Mouse (Mus musculus) heart, postnatal 14 days (tissue): Measurements from ENCODE around the gene Rab8a. TPM values are rescaled to one million over a fixed set of nuclear protein-coding genes. Genes with fewer than 3 reads are reported as not detected.
"Not testable (repeated sequence)": the region's sequence is repeated elsewhere in the genome, so short reads cannot be mapped to it uniquely, and the experiment has no call there.

ENCODE experiments used
- DNase-seq, 2 experiments: peaks; one replicate each; pipeline ENCODE4 v3.0.0; 2021 to 2022
- intact Hi-C: fragments of 180-260 bp; cut with DNase I; formaldehyde crosslinking; loops from one replicate; pipeline ENCODE4 v1.15.1; 2025
- long read RNA-seq, 2 experiments: library from polyadenylated mRNA; stranded (forward); transcript quantifications; one replicate each; pipeline ENCODE4 v2.0.0; 2021
- total RNA-seq, 2 experiments: library from RNA; stranded (reverse); gene quantifications; 2 replicates each; pipeline ENCODE4 v1.2.3; 2021

Rab8a gene
- 10 to 100 TPM; 28.2 to 28.6 TPM for total RNA-seq
- long read RNA-seq, experiment 1, full-length matches to known transcripts: 95 of 103 reads
- long read RNA-seq, experiment 1, partial matches to known transcripts: 6 of 103 reads
- long read RNA-seq, experiment 1, other reads (novel, unspliced or antisense): 2 of 103 reads
- long read RNA-seq, experiment 2, full-length matches to known transcripts: 69 of 75 reads
- long read RNA-seq, experiment 2, partial matches to known transcripts: 4 of 75 reads
- long read RNA-seq, experiment 2, other reads (novel, unspliced or antisense): 2 of 75 reads

DNA sequence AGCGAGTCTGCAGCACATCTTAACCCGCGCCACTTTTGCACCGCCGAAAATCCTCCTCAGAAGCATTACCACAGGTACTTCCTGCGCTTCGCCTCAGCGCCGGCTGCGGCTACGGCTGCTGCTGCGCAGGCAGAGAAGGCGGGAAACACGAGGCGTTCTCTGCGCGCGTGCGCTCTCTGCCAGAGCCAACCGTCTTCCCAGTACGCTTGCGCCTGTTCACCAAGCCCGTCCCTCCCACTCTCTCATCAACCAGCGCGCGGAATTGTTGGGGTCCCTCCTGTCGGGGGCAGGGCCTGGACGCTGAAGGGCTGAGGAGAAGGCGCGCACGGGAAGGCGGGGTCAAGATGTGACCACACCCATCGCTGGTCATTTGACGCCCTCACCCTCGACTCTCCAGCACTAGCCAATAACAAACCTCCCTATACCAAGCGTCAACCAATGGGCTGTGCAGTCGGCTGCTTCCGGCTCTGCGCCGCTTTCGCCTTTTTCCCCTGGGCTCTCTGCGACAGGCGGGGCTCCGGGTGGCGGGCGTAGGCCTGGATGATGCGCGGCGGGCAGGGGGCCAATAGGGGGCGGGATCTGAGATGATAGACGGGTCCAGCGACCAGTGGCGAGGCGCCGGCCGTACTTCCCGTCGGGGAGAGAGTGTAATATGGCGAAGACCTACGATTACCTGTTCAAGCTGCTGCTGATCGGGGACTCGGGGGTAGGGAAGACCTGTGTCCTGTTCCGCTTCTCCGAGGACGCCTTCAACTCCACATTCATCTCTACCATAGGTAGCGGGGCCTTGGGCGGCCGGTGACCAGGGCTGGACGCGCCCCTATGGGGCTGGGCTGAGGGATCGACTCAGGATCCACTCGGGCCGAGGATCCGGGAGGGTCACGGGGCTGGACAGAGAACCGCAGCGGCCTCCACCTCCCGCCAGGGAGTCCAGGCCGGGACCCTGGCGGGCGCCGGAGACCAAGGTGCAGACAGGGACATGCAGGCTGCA, at the start of gene Rab8a:
Rab8a (plus strand) TSS at position 494 of the 991 bp plus-strand sequence.
- intact Hi-C loops: no loop called here
- peak; percentile 99 to 100 for DNase-seq

GRCm38 (mm10) chr8:72112486-72112885, 48.5 kb upstream of the Rab8a start:
- DNase-seq: no peak
- intact Hi-C loops: no loop called here

GRCm38 (mm10) chr8:72115202-72115601, 45.8 kb upstream of the Rab8a start:
- intact Hi-C loops: no loop called here
- DNase-seq: no peak

DNA sequence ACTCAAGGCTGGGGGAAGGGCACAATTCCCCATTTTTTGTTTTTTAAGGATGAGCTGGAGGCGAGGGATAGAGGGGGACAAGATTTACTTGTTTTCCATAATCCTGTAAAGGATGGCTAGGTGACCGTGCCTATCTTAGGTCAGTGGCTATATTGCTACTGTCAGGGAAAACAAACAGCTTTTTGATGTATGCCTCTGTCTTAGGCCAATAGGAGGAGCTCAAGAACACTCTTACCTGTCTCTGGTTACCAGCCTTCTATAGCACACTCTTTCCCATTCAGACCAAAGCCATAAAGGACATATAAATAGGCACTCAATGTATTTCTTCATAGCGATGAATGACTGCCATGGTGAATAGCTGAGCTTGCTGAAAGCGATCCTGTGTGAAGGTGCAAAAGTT, 42.4 kb upstream of the Rab8a start:
- intact Hi-C loops: no loop called here
- no peak for DNase-seq

GRCm38 (mm10) chr8:72121486-72121885, 39.5 kb upstream of the Rab8a start:
- intact Hi-C loops, DNase-seq: not testable (repeated sequence)

DNA sequence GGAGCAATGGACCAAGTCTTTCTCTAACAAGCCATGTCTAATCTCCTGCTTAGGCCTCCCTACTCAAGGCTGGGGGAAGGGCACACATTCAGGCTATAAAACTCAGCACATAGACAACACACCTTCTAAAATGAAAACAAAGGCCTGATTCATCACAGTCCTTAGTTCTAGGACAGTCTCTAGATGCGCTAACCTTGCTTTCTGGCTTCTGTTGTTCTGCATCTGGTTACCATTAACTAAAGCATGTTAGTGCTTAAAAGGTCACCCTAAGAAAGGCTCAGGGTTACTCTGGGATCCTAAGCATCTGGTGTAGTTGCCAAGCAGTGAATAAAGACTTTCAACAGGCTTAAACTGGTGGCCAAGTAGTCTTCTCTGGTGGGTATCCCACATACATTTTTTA, 39.0 kb upstream of the Rab8a start:
- DNase-seq: no peak
- intact Hi-C loops: no loop called here

DNA sequence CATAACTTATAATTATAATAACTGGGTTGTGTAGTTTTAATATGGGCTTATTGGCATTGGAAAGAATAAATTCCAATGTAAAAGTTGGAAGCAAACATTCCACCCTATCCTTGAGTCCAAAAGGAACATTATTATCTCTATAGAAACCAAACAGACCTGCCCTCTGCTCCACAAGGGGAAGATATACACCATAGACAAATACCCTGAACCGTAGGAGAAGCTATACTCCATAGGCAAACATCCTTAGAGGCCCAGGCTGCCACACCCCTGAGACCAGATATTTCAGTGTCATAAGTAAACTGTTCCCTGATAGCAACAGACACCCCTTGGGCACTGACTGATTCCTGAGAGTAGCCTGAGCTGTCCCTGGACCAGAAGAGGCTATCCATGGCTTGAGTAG, 33.2 kb upstream of the Rab8a start:
- DNase-seq: no peak
- intact Hi-C loops: no loop called here

- intact Hi-C loops: no loop called here
- peak; percentile 30 to 35 for DNase-seq
Observed at GRCm38 (mm10) chr8:72131251-72131650, 29.7 kb upstream of the Rab8a start.

GRCm38 (mm10) chr8:72131901-72132300, 29.1 kb upstream of the Rab8a start:
- intact Hi-C loops: no loop called here

DNA sequence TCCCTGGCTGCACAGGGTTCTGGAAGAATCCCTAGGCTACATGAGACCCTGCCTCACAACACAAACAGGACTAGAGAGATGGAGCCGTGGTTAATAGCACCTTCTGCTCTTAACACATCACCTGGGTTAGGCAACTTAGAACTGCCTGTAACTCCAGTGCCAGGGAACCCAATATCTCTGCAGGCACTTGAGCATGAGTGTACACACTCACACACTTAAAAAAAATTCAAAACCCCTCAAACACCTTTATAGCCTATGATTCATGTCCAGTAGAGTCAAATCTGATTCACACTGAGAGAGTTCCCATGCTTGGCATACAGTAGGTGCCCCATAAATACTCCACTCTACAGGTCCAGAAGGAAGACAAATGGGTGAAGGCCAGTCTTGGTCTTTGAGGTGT, 28.6 kb upstream of the Rab8a start:
- intact Hi-C loops: no loop called here
- DNase-seq: no peak

More at GRCm38 (mm10) chr8:72131901-72132300, 29.1 kb upstream of the Rab8a start:
- no peak for DNase-seq

DNA sequence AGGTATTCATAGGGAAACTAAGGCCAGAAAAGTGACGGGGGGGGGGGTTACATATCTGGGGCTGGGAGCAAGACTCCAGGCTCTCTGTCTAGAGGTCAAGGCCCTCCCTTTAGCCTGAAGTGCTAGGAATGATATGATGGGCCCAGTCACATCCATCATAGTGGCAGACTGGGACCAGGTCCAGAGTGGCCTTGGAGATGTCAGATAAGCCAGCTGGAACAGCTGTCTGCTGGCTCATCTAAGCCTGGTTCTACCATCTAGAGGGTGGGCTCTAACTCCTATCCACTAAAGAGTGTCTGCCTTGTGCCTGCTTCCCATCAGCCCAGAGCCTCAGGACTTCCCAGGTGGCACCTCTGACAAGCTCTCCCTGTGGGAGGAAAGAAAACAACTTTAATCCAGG, 28.1 kb upstream of the Rab8a start:
- DNase-seq: no peak
- intact Hi-C loops: no loop called here

DNA sequence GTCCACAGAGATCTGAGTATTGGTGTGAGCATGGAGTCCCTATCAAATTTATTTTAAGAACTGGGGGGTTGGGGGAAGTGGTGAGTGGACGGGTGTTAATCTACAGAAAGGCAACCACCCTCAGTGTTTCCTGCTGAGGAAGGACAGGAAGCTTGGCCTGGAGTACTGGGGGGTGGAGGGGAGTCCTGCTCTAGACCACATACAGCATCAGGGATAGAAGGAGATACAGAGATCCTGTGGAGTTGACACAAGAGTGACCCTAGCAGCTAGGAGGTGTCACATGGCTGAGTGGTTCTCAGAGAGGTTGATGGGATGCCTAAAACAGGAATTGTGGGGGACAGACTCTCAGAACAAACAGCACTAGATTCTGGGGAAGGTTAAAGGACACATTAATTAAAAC, 27.5 kb upstream of the Rab8a start:
- DNase-seq: no peak
- intact Hi-C loops: no loop called here

DNA sequence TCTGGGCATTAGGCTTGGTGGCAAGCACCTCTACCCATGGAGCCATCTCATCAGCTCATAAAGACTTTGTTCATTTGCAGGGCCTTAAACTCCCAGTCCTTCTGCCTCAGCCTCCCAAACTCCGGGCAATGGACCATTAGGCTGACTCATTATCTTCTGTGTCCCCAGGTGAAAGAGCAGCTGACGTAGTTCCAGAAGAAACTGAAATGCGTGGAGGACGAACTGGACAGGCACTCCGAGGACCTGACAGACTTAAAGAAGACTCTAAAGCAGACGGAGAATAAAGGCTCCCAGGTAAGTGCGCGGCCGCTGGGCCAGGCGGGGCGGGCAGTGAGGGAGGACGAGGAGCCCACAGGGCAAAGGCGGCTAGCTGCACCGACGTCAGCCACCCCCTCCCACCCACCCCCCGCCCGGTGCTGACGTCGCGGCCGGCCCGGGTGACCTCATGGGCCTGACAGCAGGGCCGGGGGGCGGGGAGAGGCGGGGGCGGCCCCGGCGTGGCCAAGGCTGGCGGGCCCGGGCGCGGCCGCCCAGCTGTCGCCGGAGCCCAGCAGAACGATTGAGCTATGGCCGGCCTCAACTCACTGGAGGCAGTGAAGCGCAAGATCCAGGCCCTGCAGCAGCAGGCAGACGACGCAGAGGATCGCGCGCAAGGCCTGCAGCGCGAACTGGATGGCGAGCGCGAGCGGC, 26.1 kb upstream of the Rab8a start, which contains the start of gene Tpm4:
Tpm4 (plus strand) TSS at position 220 of the 690 bp plus-strand sequence.
- intact Hi-C loops: no loop called here

DNA sequence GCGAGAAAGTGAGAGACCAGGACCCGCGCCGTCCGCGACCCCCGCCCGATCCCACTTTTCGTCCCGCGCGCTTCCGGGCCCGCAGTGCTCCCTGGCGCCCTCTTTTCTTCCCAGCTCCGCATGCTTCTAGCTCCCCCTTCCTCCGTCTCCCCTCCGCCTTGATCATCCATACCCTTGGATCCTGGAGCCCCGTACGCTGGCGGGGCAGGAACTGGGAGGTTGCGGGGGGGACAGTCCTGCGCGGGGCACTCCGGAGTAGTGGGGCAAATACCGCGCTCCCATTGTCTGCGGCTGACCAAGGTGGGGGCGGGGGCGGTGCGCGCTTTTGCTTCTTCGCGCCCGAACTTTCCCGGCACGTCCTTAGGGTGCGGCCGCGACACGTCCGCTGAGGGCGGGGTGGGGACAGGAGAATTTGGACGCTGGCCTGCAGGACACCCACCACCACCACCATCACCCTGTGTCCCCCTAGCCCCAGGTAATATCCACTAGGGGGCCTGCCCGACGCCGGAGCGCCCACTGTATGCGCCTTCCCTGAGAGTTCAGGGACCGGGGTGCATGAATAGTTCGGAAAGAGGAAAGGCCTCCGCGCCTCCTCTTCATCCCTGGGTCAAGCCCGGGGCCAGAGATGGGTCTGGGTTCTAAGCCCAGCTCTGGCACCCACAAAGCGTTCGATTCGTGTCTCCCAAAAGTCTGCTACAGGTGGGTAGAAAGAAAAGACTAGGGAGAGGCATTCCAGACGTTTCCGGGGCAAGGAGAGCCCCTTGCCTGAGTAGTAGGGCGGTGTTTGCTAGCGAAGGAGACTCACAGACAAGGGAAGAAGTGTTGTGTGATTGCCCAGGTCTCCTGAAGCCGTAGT, 25.3 kb upstream of the Rab8a start:
- intact Hi-C loops: no loop called here
- DNase-seq: peak; percentile 58 to 63

More for the DNA sequence above, 26.1 kb upstream of the Rab8a start, which contains the start of gene Tpm4:
- peak; percentile 80 to 84 for DNase-seq

- intact Hi-C loops: no loop called here
Observed at GRCm38 (mm10) chr8:72136302-72136978, 24.6 kb upstream of the Rab8a start.

DNA sequence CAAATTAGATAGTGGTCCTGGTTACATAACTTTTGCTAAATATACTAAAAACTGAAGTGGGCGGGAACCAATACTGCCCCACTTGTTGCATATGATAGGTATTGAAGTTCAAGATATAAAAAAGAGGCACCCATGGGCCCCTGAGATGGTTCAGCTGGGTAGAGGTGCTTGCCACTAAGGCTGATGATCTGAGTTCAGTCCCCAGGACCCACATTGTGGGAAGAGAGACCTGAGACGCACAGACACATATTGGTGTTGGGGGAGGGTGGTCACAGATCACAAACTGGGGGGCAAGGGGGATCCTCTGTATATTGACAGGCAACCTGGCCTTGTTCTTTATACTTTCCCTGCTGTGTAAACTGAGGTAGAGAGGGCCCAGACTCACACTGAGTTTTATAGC, 23.6 kb upstream of the Rab8a start:
- no peak for DNase-seq
- intact Hi-C loops: no loop called here

More at GRCm38 (mm10) chr8:72136302-72136978, 24.6 kb upstream of the Rab8a start:
- DNase-seq: peak; percentile 67 to 74

DNA sequence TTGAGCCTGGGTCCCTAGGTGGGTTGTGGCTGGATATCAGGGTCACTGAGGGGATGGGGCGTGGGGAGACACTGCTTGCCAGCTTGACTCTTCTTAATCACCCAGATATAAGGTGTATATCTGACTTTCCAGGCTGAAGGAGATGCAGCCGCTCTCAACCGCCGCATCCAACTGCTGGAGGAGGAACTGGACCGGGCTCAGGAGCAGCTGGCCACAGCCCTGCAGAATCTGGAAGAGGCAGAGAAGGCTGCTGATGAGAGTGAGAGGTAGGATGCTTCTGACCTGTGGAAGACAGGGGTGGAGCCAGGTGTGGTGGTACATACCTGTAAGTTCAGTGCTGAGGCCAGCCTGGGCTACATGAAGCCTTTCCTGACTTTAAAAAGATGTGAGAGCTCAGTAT, 22.5 kb upstream of the Rab8a start:
- DNase-seq: no peak

DNA sequence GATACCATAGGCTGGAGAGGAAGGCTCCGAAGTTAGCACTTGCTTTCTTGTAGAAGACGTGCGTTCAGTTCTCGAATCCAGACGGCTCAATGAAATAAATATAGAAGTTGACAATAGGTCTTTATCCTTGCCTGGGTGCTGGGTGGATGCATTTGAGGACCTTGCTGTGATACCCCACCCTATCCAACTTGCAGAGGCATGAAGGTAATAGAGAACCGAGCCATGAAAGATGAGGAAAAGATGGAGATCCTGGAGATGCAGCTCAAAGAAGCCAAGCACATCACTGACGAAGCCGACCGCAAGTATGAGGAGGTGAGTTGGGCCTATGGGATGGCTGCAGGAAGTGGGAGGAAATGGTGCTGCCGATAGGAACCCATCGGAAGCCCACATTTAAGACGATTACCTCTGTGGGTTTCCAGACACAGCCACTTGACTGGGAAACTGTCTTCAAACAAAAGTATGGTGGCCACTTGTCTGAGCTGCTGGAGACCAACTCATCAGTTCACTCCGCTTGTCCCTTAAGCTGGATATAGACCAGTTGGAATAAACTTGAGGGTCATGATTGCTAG, 17.7 kb upstream of the Rab8a start:
- intact Hi-C loops: no loop called here
- DNase-seq: no peak

More for the DNA sequence above, 22.5 kb upstream of the Rab8a start:
- intact Hi-C loops: no loop called here
